Mouse (Mus musculus) neural tube, embryonic 11.5 days (tissue): ENCODE data around the gene Gata5. TPM values are rescaled to one million over a fixed set of nuclear protein-coding genes. Genes with fewer than 3 reads are reported as not detected.

Experiments used
- ATAC-seq: fragments of 200-750 bp; cut with Nextera tagmentation; 2 replicates; pipeline ENCODE4 v1.8.0; 2017; ENCODE audit warnings: moderate number of reproducible peaks, mild to moderate bottlenecking, moderate TSS enrichment, moderate library complexity; ENCODE audit not compliant: insufficient read depth, low FRiP score, low TSS enrichment
- DNase-seq: peaks from one replicate; pipeline ENCODE4 v3.0.0-alpha.2; 2015; ENCODE audit warnings: low spot score
- H3K27ac ChIP-seq: fragments of 300-500 bp; sonication (generic); 2 replicates; pipeline ENCODE4 v1.5.1; 2014; ENCODE audit warnings: low read depth, mild to moderate bottlenecking, low read length
- H3K27me3 ChIP-seq: fragments of 300-500 bp; sonication (generic); 2 replicates; pipeline ENCODE4 v1.6.1; 2014; ENCODE audit warnings: mild to moderate bottlenecking, low read length, mixed read lengths; ENCODE audit not compliant: control insufficient read depth, insufficient read depth
- H3K36me3 ChIP-seq: fragments of 300-500 bp; sonication (generic); 2 replicates; pipeline ENCODE4 v1.6.1; 2014; ENCODE audit warnings: mild to moderate bottlenecking, low read length, moderate library complexity, mixed read lengths; ENCODE audit not compliant: control insufficient read depth, insufficient read depth
- H3K4me1 ChIP-seq: fragments of 300-500 bp; sonication (generic); 2 replicates; pipeline ENCODE4 v1.6.1; 2014; ENCODE audit warnings: low read length, mixed read lengths; ENCODE audit not compliant: control insufficient read depth, insufficient read depth
- H3K4me2 ChIP-seq: fragments of 300-500 bp; sonication (generic); 2 replicates; pipeline ENCODE4 v1.6.1; 2014; ENCODE audit warnings: low read depth, mild to moderate bottlenecking, moderate library complexity
- H3K4me3 ChIP-seq: fragments of 300-500 bp; sonication (generic); 2 replicates; pipeline ENCODE4 v1.5.1; 2014; ENCODE audit warnings: low read depth, low read length
- H3K9ac ChIP-seq: fragments of 300-500 bp; sonication (generic); 2 replicates; pipeline ENCODE4 v1.6.1; 2014; ENCODE audit warnings: mild to moderate bottlenecking, low read length
- H3K9me3 ChIP-seq: fragments of 300-500 bp; sonication (generic); 2 replicates; pipeline ENCODE4 v1.6.1; 2016; ENCODE audit warnings: low read length; ENCODE audit not compliant: control insufficient read depth
- WGBS: fragments of 180-500 bp; shearing (Covaris S2); extraction: QIAGEN DNeasy Blood & Tissue Kit; methylation state at CpG from one replicate; pipeline ENCODE4 v1.1.7; 2014; 5-methylcytosine and 5-hydroxymethylcytosine counted together
- polyA plus RNA-seq: library from polyadenylated mRNA; unstranded; fragments of >200 nt; fragmentation: Nextera tagmentation; extraction: Ambion mirVana; gene quantifications from 2 replicates; pipeline ENCODE4 v1.2.1, GENCODE M21; 2014

The Gata5 gene
- polyA plus RNA-seq, 1 experiment from 2014 or later = 0.16 TPM

DNA sequence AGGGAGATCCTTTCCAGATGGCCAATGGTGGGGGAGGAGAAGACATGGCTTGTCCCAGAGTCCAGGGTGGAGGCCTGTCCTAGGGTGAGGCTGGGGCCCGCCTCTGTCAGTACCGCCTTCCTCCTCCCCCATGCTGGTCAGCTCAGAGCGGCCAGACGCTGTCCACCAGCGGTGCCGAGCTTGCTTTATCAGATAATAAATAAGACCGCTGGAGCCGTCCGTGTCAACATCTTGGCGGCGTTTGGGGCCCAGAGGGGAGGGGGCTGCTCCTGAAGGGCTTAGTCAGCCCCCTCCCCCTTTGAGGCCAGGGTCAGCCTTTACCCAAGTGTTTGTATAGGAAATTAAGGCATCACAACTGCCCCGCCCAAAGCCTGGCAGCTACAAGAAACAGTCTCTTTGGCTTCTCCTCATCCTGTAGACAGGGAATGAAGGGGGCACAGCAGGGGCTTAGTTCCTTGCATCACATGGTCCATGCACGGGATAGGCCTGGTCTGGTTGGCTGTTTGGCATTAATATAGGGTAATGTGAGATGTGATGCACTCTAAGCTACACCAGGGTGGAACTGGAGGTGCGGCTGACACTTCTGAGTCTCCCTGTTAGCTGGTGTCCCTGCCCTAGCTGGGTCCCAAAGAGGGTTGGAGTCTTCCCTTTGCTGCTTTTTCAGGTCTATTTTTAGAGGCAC, 11.7 kb downstream of the Gata5 start:
- Histone ChIP-seq H3K4me2 (no peak overlapping the region), H3K27ac (no peak overlapping the region), H3K27me3 (no peaks in the 10 kb centered on the region), H3K4me1 (peaks cover 3% of the 10 kb centered on the region; the same call in 1 of the 2 replicates), H3K36me3 (no peaks in the 10 kb centered on the region), H3K4me3 (no peak overlapping the region), H3K9me3 (no peaks in the 10 kb centered on the region), H3K9ac (no peak overlapping the region)
- no peak for ATAC-seq
- 38% methylated on average over 13 of the region's 14 CpGs for WGBS
- no peak for DNase-seq

DNA sequence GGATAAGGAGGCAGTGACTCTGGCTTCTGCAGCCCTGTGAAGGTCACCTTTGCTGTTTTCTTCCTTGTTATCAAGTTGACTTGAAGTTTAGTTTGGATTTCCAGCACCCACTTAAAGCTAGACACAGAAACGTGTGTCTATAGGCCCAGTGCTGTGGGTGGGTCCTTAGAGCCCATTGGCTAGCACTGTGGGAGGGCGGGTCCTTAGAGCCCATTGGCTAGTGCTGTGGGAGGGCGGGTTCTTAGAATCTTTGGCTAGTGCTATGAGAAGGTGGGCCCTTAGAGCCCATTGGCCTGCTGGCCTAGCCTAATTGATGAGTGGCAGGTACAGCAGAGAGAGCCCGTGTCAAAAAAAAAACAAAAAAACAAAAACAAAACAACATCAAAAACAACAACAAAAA, 14.3 kb downstream of the Gata5 start:
- no peak for ATAC-seq
- no peaks in the 10 kb centered on the region for H3K36me3 ChIP-seq
- WGBS = 70% methylated on average over 4 of the region's 4 CpGs

DNA sequence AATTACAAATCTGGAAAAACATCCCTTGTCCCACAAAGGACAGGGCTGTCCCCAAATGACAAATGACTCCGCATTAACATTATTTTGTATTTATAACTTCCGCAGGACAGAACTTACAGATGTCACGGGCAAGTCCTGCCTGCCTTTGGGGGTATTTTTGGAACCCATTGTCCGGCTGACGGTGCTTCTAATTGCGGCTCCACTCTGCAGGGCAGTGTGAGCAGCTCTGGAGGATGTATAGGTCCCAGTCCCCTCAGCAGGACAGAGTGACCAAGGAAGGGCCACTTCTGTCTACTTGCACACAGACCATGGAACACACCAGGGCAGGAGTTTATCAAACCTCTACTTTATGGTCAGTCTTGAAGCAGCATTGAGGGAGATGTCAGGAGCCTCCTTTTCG, 16.9 kb downstream of the Gata5 start:
- Histone ChIP-seq H3K36me3 (no peaks in the 10 kb centered on the region), H3K27ac (no peak overlapping the region), H3K9me3 (no peaks in the 10 kb centered on the region), H3K4me1 (no peaks in the 10 kb centered on the region; the same call in 1 of the 2 replicates), H3K4me3 (no peak overlapping the region), H3K9ac (no peak overlapping the region), H3K4me2 (no peak overlapping the region), H3K27me3 (no peaks in the 10 kb centered on the region)
- no peak for ATAC-seq
- 69% methylated on average over 7 of the region's 7 CpGs for WGBS
- no peak for DNase-seq

More for the DNA sequence above, 14.3 kb downstream of the Gata5 start:
- Histone ChIP-seq H3K4me2 (no peak overlapping the region), H3K9me3 (no peaks in the 10 kb centered on the region), H3K9ac (no peak overlapping the region), H3K27me3 (no peaks in the 10 kb centered on the region), H3K27ac (no peak overlapping the region), H3K4me3 (no peak overlapping the region), H3K4me1 (peaks cover 3% of the 10 kb centered on the region; the same call in 1 of the 2 replicates)
- no peak for DNase-seq

GRCm38 (mm10) chr2:180314292-180314691, 20.2 kb downstream of the Gata5 start:
- no peak overlapping the region for H3K27ac ChIP-seq
- 93% methylated on average over 2 of the region's 2 CpGs for WGBS
- no peak for ATAC-seq

GRCm38 (mm10) chr2:180311147-180311546, 23.4 kb downstream of the Gata5 start:
- 75% methylated on average over 4 of the region's 4 CpGs for WGBS
- H3K4me2 ChIP-seq = no peak overlapping the region
- H3K27ac ChIP-seq = no peak overlapping the region
- H3K4me3 ChIP-seq = no peak overlapping the region
- no peak overlapping the region for H3K9ac ChIP-seq
- DNase-seq (no peak), ATAC-seq (no peak)
- no peaks in the 10 kb centered on the region for H3K36me3 ChIP-seq
- H3K27me3 ChIP-seq = no peaks in the 10 kb centered on the region
- no peaks in the 10 kb centered on the region for H3K4me1 ChIP-seq
- no peaks in the 10 kb centered on the region for H3K9me3 ChIP-seq

More at GRCm38 (mm10) chr2:180314292-180314691, 20.2 kb downstream of the Gata5 start:
- no peaks in the 10 kb centered on the region for H3K36me3 ChIP-seq
- H3K4me2 ChIP-seq = no peak overlapping the region
- no peak overlapping the region for H3K4me3 ChIP-seq
- H3K27me3 ChIP-seq = no peaks in the 10 kb centered on the region
- no peak overlapping the region for H3K9ac ChIP-seq
- H3K4me1 ChIP-seq = no peaks in the 10 kb centered on the region
- no peaks in the 10 kb centered on the region for H3K9me3 ChIP-seq
- DNase-seq = no peak

- no peaks in the 10 kb centered on the region for H3K27me3 ChIP-seq
- no peak overlapping the region for H3K4me2 ChIP-seq
- H3K9me3 ChIP-seq = no peaks in the 10 kb centered on the region
- no peaks in the 10 kb centered on the region for H3K36me3 ChIP-seq
- WGBS = 68% methylated on average over 2 of the region's 2 CpGs
- no peak overlapping the region for H3K4me3 ChIP-seq
- DNase-seq (no peak), ATAC-seq (no peak)
- H3K4me1 ChIP-seq = no peaks in the 10 kb centered on the region
- H3K27ac ChIP-seq = no peak overlapping the region
- no peak overlapping the region for H3K9ac ChIP-seq
Observed at GRCm38 (mm10) chr2:180307680-180308079, 26.8 kb downstream of the Gata5 start.

- Histone ChIP-seq H3K4me2 (no peak overlapping the region), H3K4me1 (no peaks in the 10 kb centered on the region), H3K4me3 (no peak overlapping the region), H3K9me3 (no peaks in the 10 kb centered on the region), H3K27me3 (no peaks in the 10 kb centered on the region), H3K27ac (no peak overlapping the region), H3K36me3 (no peaks in the 10 kb centered on the region), H3K9ac (no peak overlapping the region)
- no peak for ATAC-seq
- WGBS = 90% methylated on average over 8 of the region's 8 CpGs
- no peak for DNase-seq
Observed at GRCm38 (mm10) chr2:180306423-180307168, 27.9 kb downstream of the Gata5 start.

DNA sequence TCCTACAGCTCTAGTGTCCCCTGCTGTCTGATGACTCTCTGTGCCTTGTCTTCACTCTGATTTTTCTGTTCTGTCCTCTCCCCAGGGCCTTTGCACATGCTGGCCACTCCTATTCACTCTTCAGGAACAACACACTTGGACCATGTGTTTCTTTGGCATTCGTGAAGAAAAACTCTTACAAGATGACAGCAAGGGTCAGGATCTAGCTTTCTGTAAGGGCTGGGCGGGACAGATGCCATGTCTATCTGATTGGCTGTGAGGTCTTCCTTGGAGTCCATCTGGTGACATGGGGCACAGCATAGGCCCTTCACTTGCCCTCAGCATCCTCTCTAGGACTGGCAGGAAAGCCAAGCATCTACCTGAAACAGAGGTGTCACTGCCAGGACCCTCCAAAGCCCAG, 28.5 kb downstream of the Gata5 start:
- no peaks in the 10 kb centered on the region for H3K9me3 ChIP-seq
- DNase-seq (no peak), ATAC-seq (no peak)
- no peak overlapping the region for H3K9ac ChIP-seq
- no peak overlapping the region for H3K4me3 ChIP-seq
- H3K27me3 ChIP-seq = no peaks in the 10 kb centered on the region
- no peak overlapping the region for H3K4me2 ChIP-seq
- H3K27ac ChIP-seq = no peak overlapping the region
- no peaks in the 10 kb centered on the region for H3K36me3 ChIP-seq
- 72% methylated on average over 2 of the region's 2 CpGs for WGBS
- no peaks in the 10 kb centered on the region for H3K4me1 ChIP-seq

GRCm38 (mm10) chr2:180305490-180305889, 29.0 kb downstream of the Gata5 start:
- H3K9me3 ChIP-seq = no peaks in the 10 kb centered on the region
- H3K9ac ChIP-seq = no peak overlapping the region
- no peak for ATAC-seq
- no peak overlapping the region for H3K27ac ChIP-seq
- H3K4me2 ChIP-seq = no peak overlapping the region
- DNase-seq = no peak
- H3K36me3 ChIP-seq = no peaks in the 10 kb centered on the region
- H3K4me3 ChIP-seq = no peak overlapping the region
- H3K27me3 ChIP-seq = no peaks in the 10 kb centered on the region
- no peaks in the 10 kb centered on the region for H3K4me1 ChIP-seq
- WGBS = 88% methylated on average over 3 of the region's 3 CpGs
